Mouse (Mus musculus): Measurements from ENCODE around the gene Pex19. TPM values are rescaled to one million over a fixed set of nuclear protein-coding genes. Genes with fewer than 3 reads are reported as not detected.
A peak's percentile ranks its signal among the peaks of the same experiment; 100 is the strongest.

Pex19 gene
- total and polyA plus RNA-seq, 2 experiments from 2014 or later: 140 to 154 TPM

- Histone ChIP-seq H3K27me3 (ENCODE audit: insufficient read depth, low read length) (no peaks in the 10 kb centered on the region), H3K4me1 (ENCODE audit: insufficient read depth, low read length) (0 out of 2 replicates have a peak, but pooled peaks cover 9% of the 10 kb centered on the region), H3K4me3 (ENCODE audit: low read depth, low read length) (no peak overlapping the region), H3K9me3 (ENCODE audit: low read length) (no peaks in the 10 kb centered on the region), H3K4me2 (ENCODE audit: low read depth, low read length, poor library complexity, severe bottlenecking) (no peak overlapping the region), H3K36me3 (ENCODE audit: insufficient read depth, low read length) (peaks cover 31% of the 10 kb centered on the region), H3K9ac (replicated peaks; ENCODE audit: low read length, poor library complexity, severe bottlenecking) (no peak overlapping the region), H3K27ac (ENCODE audit: low read depth, low read length) (no peak overlapping the region)
- WGBS: 94% methylated on average over 15 of the region's 15 CpGs
- ATAC-seq (ENCODE audit: low FRiP score) (no peak), DNase-seq (ENCODE audit: low spot score) (no peak)
- no peak for TF ChIP-seq CTCF (IDR thresholded peaks at IDR 0.05)
These were observed 2.0 kb downstream of the Pex19 start for GRCm38 (mm10) chr1:172128563-172128962.

- H3K4me3 ChIP-seq (ENCODE audit: low read depth, low read length): no peak overlapping the region
- WGBS: 53% methylated on average over 2 of the region's 2 CpGs
- H3K27me3 ChIP-seq (ENCODE audit: insufficient read depth, low read length): no peaks in the 10 kb centered on the region
- H3K4me1 ChIP-seq (ENCODE audit: insufficient read depth, low read length): 0 out of 2 replicates have a peak, but pooled peaks cover 9% of the 10 kb centered on the region
- H3K27ac ChIP-seq (ENCODE audit: low read depth, low read length): no peak overlapping the region
- H3K9ac ChIP-seq (replicated peaks; ENCODE audit: low read length, poor library complexity, severe bottlenecking): no peak overlapping the region
- no peak for ATAC-seq (ENCODE audit: low FRiP score)
- no peaks in the 10 kb centered on the region for H3K9me3 ChIP-seq (ENCODE audit: low read length)
- peaks cover 35% of the 10 kb centered on the region for H3K36me3 ChIP-seq (ENCODE audit: insufficient read depth, low read length)
- H3K4me2 ChIP-seq (ENCODE audit: low read depth, low read length, poor library complexity, severe bottlenecking): no peak overlapping the region
- TF ChIP-seq CTCF (IDR thresholded peaks at IDR 0.05): peak; percentile 70
- peak; percentile 44 for DNase-seq (ENCODE audit: low spot score)
These were observed 2.6 kb downstream of the Pex19 start for GRCm38 (mm10) chr1:172129108-172129507.

GRCm38 (mm10) chr1:172129780-172130179 lies 3.2 kb downstream of the Pex19 start:
- Histone ChIP-seq H3K9ac (replicated peaks; ENCODE audit: low read length, poor library complexity, severe bottlenecking) (no peak overlapping the region), H3K36me3 (ENCODE audit: insufficient read depth, low read length) (peaks cover 41% of the 10 kb centered on the region), H3K27me3 (ENCODE audit: insufficient read depth, low read length) (no peaks in the 10 kb centered on the region), H3K4me1 (ENCODE audit: insufficient read depth, low read length) (0 out of 2 replicates have a peak, but pooled peaks cover 9% of the 10 kb centered on the region), H3K4me2 (ENCODE audit: low read depth, low read length, poor library complexity, severe bottlenecking) (no peak overlapping the region), H3K9me3 (ENCODE audit: low read length) (no peaks in the 10 kb centered on the region), H3K27ac (ENCODE audit: low read depth, low read length) (no peak overlapping the region), H3K4me3 (ENCODE audit: low read depth, low read length) (no peak overlapping the region)
- 96% methylated on average over 5 of the region's 5 CpGs for WGBS
- no peak for ATAC-seq (ENCODE audit: low FRiP score)
- no peak for TF ChIP-seq CTCF (IDR thresholded peaks at IDR 0.05)
- DNase-seq (ENCODE audit: low spot score): no peak

- WGBS: 89% methylated on average over 7 of the region's 7 CpGs
- no peak overlapping the region for H3K4me3 ChIP-seq (ENCODE audit: low read depth, low read length)
- H3K4me2 ChIP-seq (ENCODE audit: low read depth, low read length, poor library complexity, severe bottlenecking): no peak overlapping the region
- no peak overlapping the region for H3K9ac ChIP-seq (replicated peaks; ENCODE audit: low read length, poor library complexity, severe bottlenecking)
- no peak overlapping the region for H3K27ac ChIP-seq (ENCODE audit: low read depth, low read length)
- no peak for TF ChIP-seq CTCF (IDR thresholded peaks at IDR 0.05)
- H3K36me3 ChIP-seq (ENCODE audit: insufficient read depth, low read length): peaks cover 45% of the 10 kb centered on the region
- H3K9me3 ChIP-seq (ENCODE audit: low read length): no peaks in the 10 kb centered on the region
- no peak for DNase-seq (ENCODE audit: low spot score)
- no peak for ATAC-seq (ENCODE audit: low FRiP score)
- H3K27me3 ChIP-seq (ENCODE audit: insufficient read depth, low read length): no peaks in the 10 kb centered on the region
- 0 out of 2 replicates have a peak, but pooled peaks cover 4% of the 10 kb centered on the region for H3K4me1 ChIP-seq (ENCODE audit: insufficient read depth, low read length)
These were observed 5.8 kb downstream of the Pex19 start for GRCm38 (mm10) chr1:172132319-172132718.

GRCm38 (mm10) chr1:172133535-172133934 lies 7.0 kb downstream of the Pex19 start:
- no peak for ATAC-seq (ENCODE audit: low FRiP score)
- Histone ChIP-seq H3K4me2 (ENCODE audit: low read depth, low read length, poor library complexity, severe bottlenecking) (no peak overlapping the region), H3K27me3 (ENCODE audit: insufficient read depth, low read length) (no peaks in the 10 kb centered on the region), H3K4me3 (ENCODE audit: low read depth, low read length) (no peak overlapping the region), H3K27ac (ENCODE audit: low read depth, low read length) (no peak overlapping the region), H3K36me3 (ENCODE audit: insufficient read depth, low read length) (peaks cover 45% of the 10 kb centered on the region), H3K9ac (replicated peaks; ENCODE audit: low read length, poor library complexity, severe bottlenecking) (no peak overlapping the region), H3K9me3 (ENCODE audit: low read length) (no peaks in the 10 kb centered on the region), H3K4me1 (ENCODE audit: insufficient read depth, low read length) (no peaks in the 10 kb centered on the region)
- WGBS: 88% methylated on average over 7 of the region's 7 CpGs
- no peak for TF ChIP-seq CTCF (IDR thresholded peaks at IDR 0.05)
- DNase-seq (ENCODE audit: low spot score): no peak

- H3K36me3 ChIP-seq (ENCODE audit: insufficient read depth, low read length): peaks cover 45% of the 10 kb centered on the region
- no peak for ATAC-seq (ENCODE audit: low FRiP score)
These were observed 7.5 kb downstream of the Pex19 start for GRCm38 (mm10) chr1:172134072-172134471.

More at GRCm38 (mm10) chr1:172134072-172134471, 7.5 kb downstream of the Pex19 start:
- DNase-seq (ENCODE audit: low spot score): no peak
- Histone ChIP-seq H3K9me3 (ENCODE audit: low read length) (no peaks in the 10 kb centered on the region), H3K4me3 (ENCODE audit: low read depth, low read length) (no peak overlapping the region), H3K27ac (ENCODE audit: low read depth, low read length) (no peak overlapping the region), H3K4me2 (ENCODE audit: low read depth, low read length, poor library complexity, severe bottlenecking) (no peak overlapping the region), H3K4me1 (ENCODE audit: insufficient read depth, low read length) (no peaks in the 10 kb centered on the region), H3K9ac (replicated peaks; ENCODE audit: low read length, poor library complexity, severe bottlenecking) (no peak overlapping the region), H3K27me3 (ENCODE audit: insufficient read depth, low read length) (no peaks in the 10 kb centered on the region)
- no peak for TF ChIP-seq CTCF (IDR thresholded peaks at IDR 0.05)
- 92% methylated on average over 4 of the region's 4 CpGs for WGBS

Measured in midbrain, postnatal 0 days (tissue).